Mouse (Mus musculus) kidney, embryonic 15.5 days (tissue): ENCODE data around the gene Taf1d. TPM values are rescaled to one million over a fixed set of nuclear protein-coding genes. Genes with fewer than 3 reads are reported as not detected.

Source experiments
- ATAC-seq: fragments of 200-750 bp; cut with Nextera tagmentation; replicated peaks from 2 replicates; pipeline ENCODE4 v1.8.0; 2017; ENCODE audit warnings: moderate TSS enrichment; ENCODE audit not compliant: low FRiP score
- H3K27ac ChIP-seq: fragments of 300-500 bp; sonication (generic); 2 replicates; pipeline ENCODE4 v1.5.1; 2015; ENCODE audit warnings: mild to moderate bottlenecking, inconsistent platforms
- H3K27me3 ChIP-seq: fragments of 300-500 bp; sonication (generic); 2 replicates; pipeline ENCODE4 v1.6.1; 2015; ENCODE audit warnings: inconsistent platforms
- H3K36me3 ChIP-seq: fragments of 300-500 bp; sonication (generic); 2 replicates; pipeline ENCODE4 v1.6.1; 2015; ENCODE audit warnings: inconsistent platforms
- H3K4me1 ChIP-seq: fragments of 300-500 bp; sonication (generic); 2 replicates; pipeline ENCODE4 v1.6.1; 2015; ENCODE audit warnings: inconsistent platforms
- H3K4me2 ChIP-seq: fragments of 300-500 bp; sonication (generic); 2 replicates; pipeline ENCODE4 v1.6.1; 2015; ENCODE audit warnings: moderate library complexity, mild to moderate bottlenecking, inconsistent platforms
- H3K4me3 ChIP-seq: fragments of 300-500 bp; sonication (generic); replicated peaks from 2 replicates; pipeline ENCODE4 v1.5.1; 2015; ENCODE audit warnings: mild to moderate bottlenecking, inconsistent platforms
- H3K9ac ChIP-seq: fragments of 300-500 bp; sonication (generic); 2 replicates; pipeline ENCODE4 v1.6.1; 2015; ENCODE audit warnings: mild to moderate bottlenecking, inconsistent platforms
- H3K9me3 ChIP-seq: fragments of 300-500 bp; sonication (generic); replicated peaks from 2 replicates; pipeline ENCODE4 v1.6.1; 2016; ENCODE audit warnings: inconsistent platforms
- WGBS: fragments of 180-500 bp; shearing (Covaris S2); methylation state at CpG from one replicate; pipeline ENCODE4 v1.1.7; 2015; ENCODE audit warnings: mixed read lengths; 5-methylcytosine and 5-hydroxymethylcytosine counted together
- microRNA-seq: library from miRNA; unstranded; fragments of <30 nt; microRNA quantifications from one replicate; pipeline ENCODE4, GENCODE M21; 2016
- polyA plus RNA-seq: library from polyadenylated mRNA; unstranded; fragments of >200 nt; fragmentation: Nextera tagmentation; extraction: Ambion mirVana; gene quantifications from 2 replicates; pipeline ENCODE4 v1.2.1, GENCODE M21; 2015

Taf1d gene
- polyA plus RNA-seq, 1 experiment from 2014 or later, result 94.4 TPM

- H3K4me1 ChIP-seq, result peaks cover 6% of the 10 kb centered on the region; the same call in 1 of the 2 replicates
- no peak overlapping the region for H3K27ac ChIP-seq
- H3K4me3 ChIP-seq, result no peak overlapping the region
- ATAC-seq, result no peak; the same call in 1 of the 2 replicates
- no peaks in the 10 kb centered on the region for H3K9me3 ChIP-seq
- no peaks in the 10 kb centered on the region for H3K36me3 ChIP-seq
- H3K27me3 ChIP-seq, result no peaks in the 10 kb centered on the region
- WGBS, result 85% methylated on average over 1 of the region's 1 CpGs
- no peak overlapping the region for H3K4me2 ChIP-seq
- H3K9ac ChIP-seq, result no peak overlapping the region
These were observed 59.8 kb downstream of the Taf1d start for GRCm38 (mm10) chr9:15365856-15366255.

- no peaks in the 10 kb centered on the region for H3K27me3 ChIP-seq
- no peaks in the 10 kb centered on the region for H3K36me3 ChIP-seq
- peaks cover 6% of the 10 kb centered on the region; the same call in 1 of the 2 replicates for H3K4me1 ChIP-seq
- no peak overlapping the region for H3K4me3 ChIP-seq
- H3K4me2 ChIP-seq, result no peak overlapping the region
- 69% methylated on average over 2 of the region's 2 CpGs for WGBS
- no peak overlapping the region for H3K9ac ChIP-seq
- H3K27ac ChIP-seq, result no peak overlapping the region
- H3K9me3 ChIP-seq, result no peaks in the 10 kb centered on the region
- no peak for ATAC-seq
These were observed 60.2 kb downstream of the Taf1d start for GRCm38 (mm10) chr9:15366260-15366659.

Small RNA genes within 50 kb of the gene (microRNA-seq; reads per million reads assigned to microRNA genes)
- not detected for gene Gm49349
- not detected for gene mmu-mir-7650

Other genes with a start within 250 kb of the Taf1d start
- 0.05 TPM in 1 of 2 replicates, not detected in the other for gene Hephl1, start 194.1 kb upstream of the Taf1d start, polyA plus RNA-seq
- 6.0 and 6.9 TPM in 2 replicates for gene Vstm5, start 67.2 kb upstream of the Taf1d start, polyA plus RNA-seq
- 35.4 and 39.2 TPM in 2 replicates for gene Med17, start 26.3 kb upstream of the Taf1d start, polyA plus RNA-seq
- gene 4931406C07Rik, start 234 bp downstream of the Taf1d start, polyA plus RNA-seq, result 18.2 and 20.7 TPM in 2 replicates
- 16.8 and 18.2 TPM in 2 replicates for gene Cep295, start 51.6 kb downstream of the Taf1d start, polyA plus RNA-seq
- gene Smco4, start 187.2 kb downstream of the Taf1d start, polyA plus RNA-seq, result 4.5 and 6.3 TPM in 2 replicates